Mouse (Mus musculus) lung, adult 2 months (tissue): ENCODE measurements around the gene Smarca5.

ENCODE experiments used
- CTCF ChIP-seq: fragments of 200-500 bp; IDR thresholded peaks from 2 replicates; pipeline ENCODE4 v1.5.1; 2011; ENCODE audit warnings: mild to moderate bottlenecking, low read length, control low read depth; ENCODE audit not compliant: insufficient read depth
- POLR2A ChIP-seq: fragments of 200-500 bp; IDR thresholded peaks from 2 replicates; pipeline ENCODE4 v1.6.1; 2011; ENCODE audit warnings: low read depth, mild to moderate bottlenecking, control low read depth, low read length, borderline replicate concordance; ENCODE audit errors: extremely low read depth

DNA sequence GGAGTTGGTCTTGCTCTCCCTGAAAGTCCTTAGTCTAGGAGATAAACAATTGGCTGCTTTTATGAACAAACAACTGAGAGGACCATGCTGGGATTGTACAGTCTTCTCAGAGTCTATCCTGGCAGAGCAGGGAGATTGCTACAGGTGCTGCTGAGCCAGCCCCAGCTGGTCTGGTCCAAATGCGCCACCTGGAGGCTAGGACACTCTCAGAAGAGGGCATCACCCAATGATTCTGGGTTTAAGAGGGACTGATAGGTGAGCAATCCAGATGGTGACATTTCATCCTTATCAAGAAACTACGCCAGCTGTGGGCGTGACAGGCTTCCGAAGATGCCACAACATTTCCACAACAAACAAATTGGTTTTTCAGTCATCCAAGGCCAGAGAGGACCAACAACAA lies 51.2 kb downstream of the Smarca5 start:
- TF ChIP-seq CTCF (peak; percentile 72), POLR2A (no peak)
